Mouse (Mus musculus): ENCODE results near the gene BC147527.

DNA sequence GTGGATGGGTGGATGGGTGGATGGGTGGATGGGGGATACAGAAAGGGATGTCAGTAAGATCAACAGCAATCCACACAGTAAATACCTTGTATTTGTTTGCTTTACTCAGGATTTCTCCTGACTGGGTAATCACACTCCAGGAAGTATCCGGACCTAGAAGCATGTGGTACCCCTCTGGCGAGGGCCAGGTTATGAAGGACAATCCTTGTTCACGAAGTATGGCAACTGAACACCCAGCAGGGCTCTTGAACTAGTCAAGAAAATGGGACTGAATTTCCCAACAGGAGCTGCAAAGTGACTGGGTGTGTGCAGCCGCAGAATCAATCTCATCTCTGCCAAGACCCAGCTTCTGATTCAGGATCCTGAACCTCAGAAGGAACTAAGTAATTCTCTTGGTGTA lies 661 bp downstream of the BC147527 start:
- TF ChIP-seq CTCF (conservative IDR thresholded peaks at IDR 0.05; ENCODE audit: low read length) (no peak), POU5F1 (IDR thresholded peaks at IDR 0.05; ENCODE audit: borderline replicate concordance, low read length) (no peak)

Measured in E14TG2a.4 (cell line).